Mouse (Mus musculus): ENCODE results near the gene Barx2.
A peak's percentile ranks its signal among the peaks of the same experiment; 100 is the strongest.
"Not testable (repeated sequence)": the region's sequence is repeated elsewhere in the genome, so short reads cannot be mapped to it uniquely, and the experiment has no call there.

Barx2 gene

GRCm38 (mm10) chr9:31912921-31913738 lies at the start of gene Barx2:
Barx2 (minus strand) TSS chr9:31913462.
- peak; percentile 78 to 83 for DNase-seq (ENCODE audit: low spot score in 2 of 2)

GRCm38 (mm10) chr9:31962265-31962664 lies 49.0 kb upstream of the Barx2 start:
- no peak for DNase-seq (ENCODE audit: low spot score in 2 of 2)

- no peak for DNase-seq (ENCODE audit: low spot score in 2 of 2)
These were observed 47.2 kb upstream of the Barx2 start for GRCm38 (mm10) chr9:31960488-31960887.

- DNase-seq (ENCODE audit: low spot score in 2 of 2): no peak
These were observed 44.9 kb upstream of the Barx2 start for GRCm38 (mm10) chr9:31958120-31958519.

- DNase-seq (ENCODE audit: low spot score in 2 of 2): no peak
These were observed 37.2 kb upstream of the Barx2 start for GRCm38 (mm10) chr9:31950506-31950905.

- no peak for DNase-seq (ENCODE audit: low spot score in 2 of 2)
These were observed 35.8 kb upstream of the Barx2 start for GRCm38 (mm10) chr9:31949031-31949430.

GRCm38 (mm10) chr9:31947051-31947450 lies 33.8 kb upstream of the Barx2 start:
- DNase-seq (ENCODE audit: low spot score in 2 of 2): no peak

- DNase-seq (ENCODE audit: low spot score in 2 of 2): no peak
These were observed 29.1 kb upstream of the Barx2 start for GRCm38 (mm10) chr9:31942334-31942733.

GRCm38 (mm10) chr9:31936486-31936885 lies 23.2 kb upstream of the Barx2 start:
- not testable (repeated sequence) for DNase-seq (ENCODE audit: low spot score in 2 of 2)

- no peak for DNase-seq (ENCODE audit: low spot score in 2 of 2)
These were observed 18.4 kb upstream of the Barx2 start for GRCm38 (mm10) chr9:31931691-31932090.

GRCm38 (mm10) chr9:31931255-31931654 lies 18.0 kb upstream of the Barx2 start:
- DNase-seq (ENCODE audit: low spot score in 2 of 2): no peak

- DNase-seq (ENCODE audit: low spot score in 2 of 2): no peak
These were observed 13.5 kb upstream of the Barx2 start for GRCm38 (mm10) chr9:31926766-31927165.

- DNase-seq (ENCODE audit: low spot score in 2 of 2): peak; percentile 86 to 87
These were observed 12.8 kb upstream of the Barx2 start for GRCm38 (mm10) chr9:31925830-31926624.

- no peak for DNase-seq (ENCODE audit: low spot score in 2 of 2)
These were observed 10.3 kb upstream of the Barx2 start for GRCm38 (mm10) chr9:31923529-31923928.

- DNase-seq (ENCODE audit: low spot score in 2 of 2): no peak
These were observed 6.5 kb upstream of the Barx2 start for GRCm38 (mm10) chr9:31919802-31920201.

- DNase-seq (ENCODE audit: low spot score in 2 of 2): no peak
These were observed 3.2 kb upstream of the Barx2 start for GRCm38 (mm10) chr9:31916421-31916820.

- peak in 1 of 2 experiments; percentile 34 for DNase-seq (ENCODE audit: low spot score in 2 of 2)
These were observed 1.6 kb upstream of the Barx2 start for GRCm38 (mm10) chr9:31914871-31915270.

GRCm38 (mm10) chr9:31913739-31914591 lies 703 bp upstream of the Barx2 start:
- DNase-seq (ENCODE audit: low spot score in 2 of 2): no peak

GRCm38 (mm10) chr9:31912553-31912920 lies 725 bp downstream of the Barx2 start:
- DNase-seq (ENCODE audit: low spot score in 2 of 2): no peak

- no peak for DNase-seq (ENCODE audit: low spot score in 2 of 2)
These were observed 3.0 kb downstream of the Barx2 start for GRCm38 (mm10) chr9:31910221-31910620.

- no peak for DNase-seq (ENCODE audit: low spot score in 2 of 2)
These were observed 11.5 kb downstream of the Barx2 start for GRCm38 (mm10) chr9:31901781-31902180.

- DNase-seq (ENCODE audit: low spot score in 2 of 2): no peak
These were observed 18.4 kb downstream of the Barx2 start for GRCm38 (mm10) chr9:31894775-31895320.

All from right cerebral cortex, adult 2 months (tissue).